Comparison of ENCODE assay signal across 11 mouse cellular contexts in the genomic region with DNA sequence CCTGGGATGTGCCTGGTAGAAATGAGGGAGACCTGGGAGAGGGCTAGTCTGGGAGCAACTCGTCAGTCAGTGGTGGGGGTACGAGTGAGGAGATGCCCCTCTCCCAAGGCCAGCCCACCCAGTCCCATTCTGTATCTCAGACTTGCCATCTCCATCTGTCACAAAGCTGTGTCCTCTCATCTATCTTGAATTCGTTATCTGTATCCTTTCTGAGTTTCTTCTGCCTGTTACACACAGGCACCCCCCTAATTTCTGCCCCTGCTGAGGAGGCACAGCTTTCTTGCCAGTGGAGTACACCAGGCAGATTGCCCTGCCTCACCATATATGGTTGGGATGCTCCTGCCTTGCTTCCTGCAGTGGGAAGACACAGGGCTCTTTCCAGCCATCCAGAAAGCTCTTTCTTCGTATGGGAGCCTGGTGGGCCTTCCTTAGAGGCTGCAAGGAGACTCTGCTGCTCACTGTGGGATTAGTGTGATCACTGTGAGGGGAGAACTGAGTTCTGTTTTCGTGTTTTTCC. TPM values are rescaled to one million over a fixed set of nuclear protein-coding genes. Genes with fewer than 3 reads are reported as not detected.
DNase-seq lines count a peak whose midpoint lies in the region; ATAC-seq and TF ChIP-seq lines count a peak whose summit lies in the region.
"Had no signal": no experiment of that assay in that cellular context is flagged by ENCODE, and none has a peak within 500 bp of the region (broad histone marks: within the 10 kb centered on the region; RNA-seq: fewer than 3 reads in every experiment).

No protein-coding gene starts in this region.

- no peak overlapping the region for H3K4me3 ChIP-seq in hindbrain, embryonic 14.5 days (replicated peaks; ENCODE audit: low read length)
- H3K4me3 ChIP-seq: limb, embryonic 15.5 days had no signal

- 66% methylated on average over 5 of the region's 5 CpGs for WGBS in hindbrain, embryonic 14.5 days

- H3K9ac ChIP-seq in hindbrain, embryonic 14.5 days = no peak overlapping the region
- H3K9ac ChIP-seq: limb, embryonic 15.5 days; lung, embryonic 14.5 days had no signal

- H3K27ac ChIP-seq in hindbrain, embryonic 14.5 days = 0 out of 2 replicates have a peak overlapping the region, but pooled peaks have one; percentile 6
- H3K27ac ChIP-seq: limb, embryonic 15.5 days had no signal

- no peak for TF ChIP-seq POLR2A in brain, embryonic 14.5 days (IDR thresholded peaks at IDR 0.05; ENCODE audit: borderline replicate concordance, extremely low read depth, insufficient read depth, insufficient read length, poor library complexity, severe bottlenecking)

- peak; percentile 90 for ATAC-seq in frontal cortex, adult (ENCODE audit: low TSS enrichment)
- ATAC-seq in hindbrain, embryonic 14.5 days (ENCODE audit: low FRiP score) = no peak

- H3K9me3 ChIP-seq in hindbrain, embryonic 14.5 days (ENCODE audit: control insufficient read depth, low read length) = no peaks in the 10 kb centered on the region
- H3K9me3 ChIP-seq: limb, embryonic 15.5 days had no signal

- no peak overlapping the region for H3K4me2 ChIP-seq in hindbrain, embryonic 14.5 days (replicated peaks)
- H3K4me2 ChIP-seq: limb, embryonic 15.5 days; lung, embryonic 14.5 days had no signal

- no peak for TF ChIP-seq CTCF in brain, embryonic 14.5 days (IDR thresholded peaks at IDR 0.05; ENCODE audit: borderline replicate concordance, extremely low read depth, insufficient read depth, insufficient read length)

- no peaks in the 10 kb centered on the region for H3K27me3 ChIP-seq in hindbrain, embryonic 14.5 days (ENCODE audit: control insufficient read depth, insufficient read depth, low read length)
- H3K27me3 ChIP-seq: limb, embryonic 15.5 days had no signal

- DNase-seq in frontal cortex, postnatal 36 days (ENCODE audit: low spot score in 2 of 2) = no peak
- DNase-seq in layer of hippocampus, adult 9-11 months = peak; percentile 62
- DNase-seq in layer of hippocampus, postnatal 10 days (ENCODE audit: low spot score in 2 of 2) = no peak
- DNase-seq in brain, embryonic 14.5 days (ENCODE audit: low read depth) = peak; percentile 21
- DNase-seq in hindbrain, embryonic 14.5 days (ENCODE audit: low spot score) = no peak
- DNase-seq in adrenal gland, postnatal 14 days = no peak
- DNase-seq: gastrocnemius, postnatal 36 days; kidney, adult 18-20 months; lung, embryonic 14.5 days had no signal

- H3K36me3 ChIP-seq in hindbrain, embryonic 14.5 days (replicated peaks; ENCODE audit: control insufficient read depth, insufficient read depth) = peaks cover 4% of the 10 kb centered on the region; the same call in 1 of the 2 replicates

- peaks cover 28% of the 10 kb centered on the region for H3K4me1 ChIP-seq in hindbrain, embryonic 14.5 days (replicated peaks; ENCODE audit: control insufficient read depth, insufficient read depth, low read length)

RNA-seq across cellular contexts. Expression of a gene that starts 12.7 kb away (rescaled TPM):
- total RNA-seq in layer of hippocampus, postnatal 10 days (2021) = 10 to 100 TPM; 45.0 to 45.3 TPM
- 35.9 and 42.3 TPM in 2 replicates for polyA plus RNA-seq in brain, embryonic 14.5 days (2012; rRNA removed)
- 30.7 and 33.3 TPM in 2 replicates for polyA plus RNA-seq in hindbrain, embryonic 14.5 days (2014; fragmentation: Nextera tagmentation; extraction: Ambion mirVana)
- 38.2 TPM in 2 replicates for total RNA-seq in adrenal gland, postnatal 14 days (2021)

RNA-seq across cellular contexts. Expression of a gene that starts 33.9 kb away (rescaled TPM):
- total RNA-seq in layer of hippocampus, postnatal 10 days (2021) = 1 to 10 TPM; 7.9 to 8.1 TPM
- polyA plus RNA-seq in brain, embryonic 14.5 days (2012; rRNA removed) = 8.6 TPM in 2 replicates
- polyA plus RNA-seq in hindbrain, embryonic 14.5 days (2014; fragmentation: Nextera tagmentation; extraction: Ambion mirVana) = 1.5 and 2.2 TPM in 2 replicates
- 2.7 and 7.7 TPM in 2 replicates for total RNA-seq in adrenal gland, postnatal 14 days (2021)

Comparison
In these comparisons a context has a peak if more than half of its experiments do, and no peak if none do; other contexts are left out.
1. DNase-seq: peak in layer of hippocampus, adult 9-11 months (single experiment) and brain, embryonic 14.5 days (single experiment); none in frontal cortex, postnatal 36 days (0 of 2), layer of hippocampus, postnatal 10 days (0 of 2), hindbrain, embryonic 14.5 days (single experiment) and adrenal gland, postnatal 14 days (single experiment).